Mouse (Mus musculus) yolk sac, embryonic 10.5 days (tissue): ENCODE data around the gene Glra4.
A peak's percentile ranks its signal among the peaks of the same experiment; 100 is the strongest.
"Not testable (repeated sequence)": the region's sequence is repeated elsewhere in the genome, so short reads cannot be mapped to it uniquely, and the experiment has no call there.

Experiments
- DNase-seq: peaks from one replicate; pipeline ENCODE4 v3.0.0-alpha.2; 2017; ENCODE audit warnings: low spot score

Gene Glra4

DNA sequence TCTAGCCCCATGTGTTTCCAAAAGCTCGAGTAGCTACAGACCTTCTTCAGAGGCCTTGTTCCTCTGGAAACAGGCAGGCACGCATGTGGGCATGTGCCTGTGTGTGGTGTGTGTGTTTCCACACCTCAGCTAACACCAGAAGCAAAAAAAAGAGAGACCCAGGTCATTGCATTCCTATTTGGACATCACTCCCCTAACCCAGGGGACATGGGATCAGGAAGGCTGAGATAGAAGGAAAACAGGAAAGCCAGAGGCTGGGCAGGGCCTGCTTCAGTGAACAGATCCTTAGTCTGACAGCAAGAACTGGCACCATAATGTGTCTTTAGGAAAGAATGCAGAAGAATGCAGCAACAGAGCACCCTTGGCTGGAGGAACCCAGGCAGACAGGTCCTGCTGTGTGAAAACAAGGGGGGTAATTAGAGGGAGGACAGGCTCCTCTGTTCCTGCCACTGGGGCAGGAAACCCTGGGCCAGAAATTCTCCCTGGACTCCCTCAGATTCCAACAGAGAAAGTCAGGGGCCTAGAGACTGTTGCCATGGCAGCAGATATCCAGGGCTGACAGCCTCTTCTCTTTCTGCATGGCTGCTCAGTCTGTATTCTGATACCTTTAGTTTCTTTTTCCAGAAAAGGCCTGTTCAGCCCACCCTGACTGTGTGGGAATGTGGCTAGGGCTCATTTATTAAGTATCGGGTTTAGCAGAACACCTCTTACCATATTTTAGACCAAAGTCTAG lies 65.0 kb downstream of the Glra4 start:
- not testable (repeated sequence) for DNase-seq

DNA sequence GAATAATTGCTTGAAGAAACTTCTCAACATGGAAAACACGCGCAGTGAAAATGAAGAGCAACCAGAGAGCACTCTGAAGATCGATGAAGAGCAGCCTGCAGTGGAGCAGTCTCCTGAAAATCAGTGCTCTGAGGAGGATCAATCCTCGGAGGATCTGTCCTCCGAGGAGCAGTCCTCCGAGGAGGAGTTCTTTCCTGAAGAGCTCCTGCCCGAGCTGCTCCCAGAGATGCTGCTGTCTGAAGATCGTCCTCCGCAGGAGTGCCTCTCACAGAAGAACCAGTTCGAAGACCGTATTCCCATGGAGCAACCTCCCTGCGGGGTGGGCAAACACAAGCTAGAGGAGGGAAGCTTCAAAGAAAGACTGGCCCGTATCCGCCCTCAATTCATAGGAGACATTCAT lies 71.2 kb downstream of the Glra4 start:
- peak; percentile 4 for DNase-seq

DNA sequence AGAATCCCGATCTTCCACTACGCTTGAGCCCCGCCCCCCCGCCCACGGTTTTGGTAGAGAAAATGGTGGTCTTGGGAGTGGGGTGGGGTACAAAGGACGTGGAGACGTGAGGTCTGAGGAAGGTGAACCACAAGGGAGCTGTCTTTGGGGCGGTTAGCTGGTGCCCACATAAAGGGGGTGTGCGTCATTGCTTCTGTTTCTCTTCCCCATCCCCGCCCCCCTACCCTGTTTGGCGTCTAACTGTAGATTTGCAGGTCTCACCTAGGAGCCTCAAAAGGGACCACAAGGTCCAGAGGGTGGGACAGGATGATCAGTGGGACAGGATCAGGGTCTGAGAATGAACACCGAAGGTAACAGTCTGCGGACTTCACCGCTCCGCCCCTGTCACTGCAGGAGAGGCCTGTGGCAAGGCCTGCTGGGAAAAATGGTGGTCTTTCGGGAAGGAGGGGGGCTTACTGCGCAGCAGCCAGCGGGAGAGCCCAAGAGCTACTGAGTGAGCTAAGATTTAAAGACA lies 71.7 kb downstream of the Glra4 start:
- DNase-seq: peak; percentile 47
